Mouse (Mus musculus) heart, embryonic 16.5 days (tissue): ENCODE measurements around the gene Hacl1. TPM values are rescaled to one million over a fixed set of nuclear protein-coding genes. Genes with fewer than 3 reads are reported as not detected.

Source experiments
- ATAC-seq: fragments of 200-750 bp; cut with Nextera tagmentation; replicated peaks from 2 replicates; pipeline ENCODE4 v1.8.0; 2017; ENCODE audit warnings: moderate number of reproducible peaks; ENCODE audit not compliant: insufficient read depth, low FRiP score; ENCODE audit errors: extremely low read depth
- H3K27ac ChIP-seq: fragments of 300-500 bp; sonication (generic); 2 replicates; pipeline ENCODE4 v1.5.1; 2014; ENCODE audit warnings: mild to moderate bottlenecking, low read length, control low read depth, moderate library complexity
- H3K27me3 ChIP-seq: fragments of 300-500 bp; sonication (generic); 2 replicates; pipeline ENCODE4 v1.6.1; 2014; ENCODE audit warnings: low read length, mixed read lengths; ENCODE audit not compliant: control insufficient read depth, insufficient read depth
- H3K36me3 ChIP-seq: fragments of 300-500 bp; sonication (generic); 2 replicates; pipeline ENCODE4 v1.6.1; 2014; ENCODE audit not compliant: control insufficient read depth, insufficient read depth
- H3K4me1 ChIP-seq: fragments of 300-500 bp; sonication (generic); 2 replicates; pipeline ENCODE4 v1.6.1; 2014; ENCODE audit warnings: low read length, mixed read lengths; ENCODE audit not compliant: control insufficient read depth, insufficient read depth
- H3K4me2 ChIP-seq: fragments of 300-500 bp; sonication (generic); 2 replicates; pipeline ENCODE4 v1.6.1; 2014; ENCODE audit warnings: low read depth, mild to moderate bottlenecking, control low read depth, low read length
- H3K4me3 ChIP-seq: fragments of 300-500 bp; sonication (generic); 2 replicates; pipeline ENCODE4 v1.5.1; 2014; ENCODE audit warnings: mild to moderate bottlenecking, control low read depth, low read length
- H3K9ac ChIP-seq: fragments of 300-500 bp; sonication (generic); 2 replicates; pipeline ENCODE4 v1.6.1; 2014; ENCODE audit warnings: low read length, control low read depth
- H3K9me3 ChIP-seq: fragments of 300-500 bp; sonication (generic); replicated peaks from 2 replicates; pipeline ENCODE4 v1.6.1; 2016; ENCODE audit warnings: low read length; ENCODE audit not compliant: control insufficient read depth
- WGBS: fragments of 180-500 bp; shearing (Covaris S2); extraction: QIAGEN DNeasy Blood & Tissue Kit; methylation state at CpG from one replicate; pipeline ENCODE4 v1.1.7; 2014; 5-methylcytosine and 5-hydroxymethylcytosine counted together
- polyA plus RNA-seq: library from polyadenylated mRNA; unstranded; fragments of >200 nt; fragmentation: Nextera tagmentation; extraction: Ambion mirVana; gene quantifications from 2 replicates; pipeline ENCODE4 v1.2.1, GENCODE M21; 2015

Gene Hacl1
- polyA plus RNA-seq, 1 experiment from 2014 or later = 14.3 TPM

DNA sequence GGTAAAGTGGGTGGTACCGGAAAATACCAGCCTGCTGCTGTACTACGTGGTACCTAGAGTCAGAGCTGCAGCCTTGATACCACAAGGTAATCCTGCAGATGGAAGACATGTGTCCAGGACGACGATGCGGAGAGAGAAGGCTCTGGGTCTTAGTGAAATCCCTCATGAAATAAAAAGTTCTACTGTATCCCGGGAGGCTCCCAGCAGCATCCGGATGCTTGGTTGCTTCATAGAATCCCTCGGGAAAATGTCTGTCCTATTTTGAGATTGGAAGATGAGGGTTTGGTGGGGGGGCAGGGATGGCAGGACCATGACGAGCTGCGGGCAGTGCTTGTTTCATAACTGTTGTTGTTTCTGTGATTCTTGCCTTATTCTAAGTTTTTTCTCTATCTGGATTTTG is 6.9 kb upstream of the Hacl1 start:
- H3K4me2 ChIP-seq = no peak overlapping the region
- H3K9ac ChIP-seq = no peak overlapping the region
- H3K4me3 ChIP-seq = no peak overlapping the region
- peaks cover 4% of the 10 kb centered on the region for H3K4me1 ChIP-seq
- peaks cover 2% of the 10 kb centered on the region; the same call in 1 of the 2 replicates for H3K9me3 ChIP-seq
- no peaks in the 10 kb centered on the region for H3K27me3 ChIP-seq
- no peak overlapping the region for H3K27ac ChIP-seq
- H3K36me3 ChIP-seq = no peaks in the 10 kb centered on the region
- 74% methylated on average over 10 of the region's 10 CpGs for WGBS
- no peak for ATAC-seq

DNA sequence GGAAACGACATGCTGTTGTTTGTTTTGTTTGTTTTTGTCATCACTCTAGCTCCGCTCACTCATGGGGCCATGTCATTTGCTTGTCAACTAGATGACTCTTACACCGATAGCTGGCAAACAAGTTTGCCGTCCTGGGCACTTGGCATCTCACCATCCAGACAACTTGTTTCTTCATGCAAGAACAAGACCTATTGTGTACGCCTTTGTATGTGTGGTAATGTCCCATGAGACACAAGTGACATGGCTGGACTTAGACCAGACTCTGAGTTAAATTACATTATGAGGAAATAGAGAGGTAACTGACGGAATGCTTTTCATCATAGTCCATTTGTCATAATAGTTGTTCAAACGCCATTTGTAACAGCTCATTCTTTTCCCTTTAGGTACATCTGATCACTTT is 4.8 kb upstream of the Hacl1 start:
- H3K36me3 ChIP-seq = no peaks in the 10 kb centered on the region
- H3K27ac ChIP-seq = no peak overlapping the region
- peaks cover 2% of the 10 kb centered on the region; the same call in 1 of the 2 replicates for H3K9me3 ChIP-seq
- H3K27me3 ChIP-seq = no peaks in the 10 kb centered on the region
- WGBS = 87% methylated on average over 7 of the region's 7 CpGs
- H3K9ac ChIP-seq = no peak overlapping the region
- H3K4me1 ChIP-seq = peaks cover 6% of the 10 kb centered on the region
- no peak for ATAC-seq
- no peak overlapping the region for H3K4me3 ChIP-seq
- H3K4me2 ChIP-seq = no peak overlapping the region

GRCm38 (mm10) chr14:31644931-31645547 is 4.0 kb upstream of the Hacl1 start:
- Histone ChIP-seq H3K27ac (no peak overlapping the region), H3K4me3 (no peak overlapping the region), H3K4me1 (peaks cover 9% of the 10 kb centered on the region), H3K27me3 (no peaks in the 10 kb centered on the region), H3K36me3 (no peaks in the 10 kb centered on the region), H3K9ac (no peak overlapping the region), H3K9me3 (no peaks in the 10 kb centered on the region), H3K4me2 (no peak overlapping the region)
- 73% methylated on average over 3 of the region's 3 CpGs for WGBS
- ATAC-seq = no peak

GRCm38 (mm10) chr14:31644183-31644830 is 3.2 kb upstream of the Hacl1 start:
- Histone ChIP-seq H3K27me3 (no peaks in the 10 kb centered on the region), H3K4me3 (no peak overlapping the region), H3K27ac (no peak overlapping the region), H3K9ac (no peak overlapping the region), H3K36me3 (no peaks in the 10 kb centered on the region), H3K4me1 (peaks cover 9% of the 10 kb centered on the region), H3K4me2 (no peak overlapping the region), H3K9me3 (no peaks in the 10 kb centered on the region)
- 81% methylated on average over 5 of the region's 5 CpGs for WGBS
- ATAC-seq = no peak

DNA sequence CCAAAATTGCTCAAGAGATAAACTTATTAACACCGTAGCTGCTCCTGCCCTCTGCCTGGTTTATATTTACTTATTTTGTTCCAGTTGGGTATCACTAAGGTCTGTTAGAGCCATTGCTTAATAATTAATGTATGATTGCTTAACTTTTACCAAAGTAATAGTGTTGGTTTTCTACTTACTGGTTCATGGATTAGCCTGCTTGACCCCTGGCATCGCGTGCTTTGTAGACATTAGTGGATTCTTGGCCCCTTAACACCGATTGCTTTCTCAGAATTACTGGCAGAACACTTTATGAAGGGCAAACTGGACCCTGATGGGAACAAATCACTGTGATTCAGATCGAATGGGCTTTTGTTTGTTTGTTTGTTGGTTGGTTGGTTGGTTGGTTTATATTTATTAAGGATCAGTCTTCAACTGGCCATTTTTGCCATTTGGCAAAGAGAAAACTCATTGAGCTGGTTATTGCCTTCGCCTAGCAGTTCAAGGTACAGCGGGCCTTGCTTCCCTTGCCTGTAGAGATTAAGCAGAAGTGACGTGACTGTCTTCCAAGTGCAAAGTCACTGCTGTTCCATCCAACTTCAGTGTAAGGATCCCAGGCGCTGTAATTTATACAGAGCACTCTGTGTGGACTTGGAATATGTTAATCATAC is 545 bp upstream of the Hacl1 start:
- Histone ChIP-seq H3K36me3 (no peaks in the 10 kb centered on the region), H3K4me3 (peak overlapping the region; percentile 90), H3K27ac (peak overlapping the region; percentile 90), H3K4me2 (peak overlapping the region; percentile 81), H3K9me3 (no peaks in the 10 kb centered on the region), H3K4me1 (peaks cover 9% of the 10 kb centered on the region), H3K27me3 (no peaks in the 10 kb centered on the region), H3K9ac (peak overlapping the region; percentile 83)
- 54% methylated on average over 9 of the region's 9 CpGs for WGBS
- ATAC-seq = no peak

GRCm38 (mm10) chr14:31640346-31640889 is 668 bp downstream of the Hacl1 start, which contains the start of gene Gm49387:
Gene Gm49387 (minus strand): TSS chr14:31640878.
- peak within 1 kb of the TSS; percentile 90 for H3K27ac ChIP-seq
- ATAC-seq = peak; percentile 25
- no peaks in the 10 kb centered on the region for H3K27me3 ChIP-seq
- H3K9ac ChIP-seq = peak within 1 kb of the TSS; percentile 83
- H3K4me2 ChIP-seq = peak within 1 kb of the TSS; percentile 81
- peak within 1 kb of the TSS; percentile 90 for H3K4me3 ChIP-seq
- 3% methylated on average over 26 of the region's 26 CpGs for WGBS
- H3K36me3 ChIP-seq = no peaks in the 10 kb centered on the region
- no peaks in the 10 kb centered on the region for H3K9me3 ChIP-seq
- H3K4me1 ChIP-seq = peaks cover 9% of the 10 kb centered on the region

- no peaks in the 10 kb centered on the region for H3K27me3 ChIP-seq
- H3K9ac ChIP-seq = no peak overlapping the region
- H3K4me2 ChIP-seq = no peak overlapping the region
- H3K4me1 ChIP-seq = no peaks in the 10 kb centered on the region
- no peak for ATAC-seq
- no peak overlapping the region for H3K4me3 ChIP-seq
- H3K36me3 ChIP-seq = no peaks in the 10 kb centered on the region
- no peak overlapping the region for H3K27ac ChIP-seq
- H3K9me3 ChIP-seq = no peaks in the 10 kb centered on the region
- WGBS = 80% methylated on average over 7 of the region's 7 CpGs
These were observed 10.4 kb downstream of the Hacl1 start for GRCm38 (mm10) chr14:31630677-31631076.

GRCm38 (mm10) chr14:31622748-31623147 is 18.3 kb downstream of the Hacl1 start:
- Histone ChIP-seq H3K4me3 (no peak overlapping the region), H3K4me1 (peaks cover 3% of the 10 kb centered on the region; the same call in 1 of the 2 replicates), H3K9me3 (no peaks in the 10 kb centered on the region), H3K27me3 (no peaks in the 10 kb centered on the region), H3K27ac (no peak overlapping the region), H3K36me3 (0 out of 2 replicates have a peak, but pooled peaks cover 2% of the 10 kb centered on the region), H3K4me2 (no peak overlapping the region), H3K9ac (no peak overlapping the region)
- WGBS = 86% methylated on average over 12 of the region's 12 CpGs
- no peak for ATAC-seq
